Mouse (Mus musculus): Measurements from ENCODE around the gene Galr3. TPM values are rescaled to one million over a fixed set of nuclear protein-coding genes. Genes with fewer than 3 reads are reported as not detected.

Gene Galr3
- polyA plus RNA-seq (2017; shearing (Covaris generic)), result not detected

GRCm38 (mm10) chr15:79041585-79041984 is at the start of gene Galr3:
Gene Galr3 (plus strand): TSS chr15:79041885.

GRCm38 (mm10) chr15:79028237-79028738 is 13.4 kb upstream of the Galr3 start, which contains the start of gene H1f0:
Gene H1f0 (plus strand): TSS chr15:79028450.

GRCm38 (mm10) chr15:79062376-79063159 is 20.9 kb downstream of the Galr3 start, which contains the start of gene Ankrd54:
Gene Ankrd54 (minus strand): TSS chr15:79062893.

GRCm38 (mm10) chr15:79074913-79075532 is 33.3 kb downstream of the Galr3 start, which contains the start of gene Eif3l:
Gene Eif3l (plus strand): TSS chr15:79075179.

Other genes with a start within 250 kb of the Galr3 start
- 0.09 TPM for gene Card10, start 238.8 kb upstream of the Galr3 start, polyA plus RNA-seq (2017; shearing (Covaris generic))
- 0.11 TPM for gene Cdc42ep1, start 199.3 kb upstream of the Galr3 start, polyA plus RNA-seq (2017; shearing (Covaris generic))
- not detected for gene Lgals2, start 186.4 kb upstream of the Galr3 start, polyA plus RNA-seq (2017; shearing (Covaris generic))
- gene Gga1, start 164.7 kb upstream of the Galr3 start, polyA plus RNA-seq (2017; shearing (Covaris generic)), result 56.7 TPM
- gene Gm49510, start 142.2 kb upstream of the Galr3 start, polyA plus RNA-seq (2017; shearing (Covaris generic)), result 0.60 TPM
- gene Sh3bp1, start 142.1 kb upstream of the Galr3 start, polyA plus RNA-seq (2017; shearing (Covaris generic)), result 221 TPM
- 1.4 TPM for gene Pdxp, start 128.0 kb upstream of the Galr3 start, polyA plus RNA-seq (2017; shearing (Covaris generic))
- gene Lgals1, start 115.2 kb upstream of the Galr3 start, polyA plus RNA-seq (2017; shearing (Covaris generic)), result 729 TPM
- 61.5 TPM for gene Nol12, start 107.0 kb upstream of the Galr3 start, polyA plus RNA-seq (2017; shearing (Covaris generic))
- 85.6 TPM for gene Triobp, start 94.2 kb upstream of the Galr3 start, polyA plus RNA-seq (2017; shearing (Covaris generic))
- gene H1f0, start 13.4 kb upstream of the Galr3 start, polyA plus RNA-seq (2017; shearing (Covaris generic)), result 54.6 TPM
- gene Ankrd54, start 21.0 kb downstream of the Galr3 start, polyA plus RNA-seq (2017; shearing (Covaris generic)), result 8.9 TPM
- 185 TPM for gene Eif3l, start 33.3 kb downstream of the Galr3 start, polyA plus RNA-seq (2017; shearing (Covaris generic))
- 24.9 TPM for gene Micall1, start 67.0 kb downstream of the Galr3 start, polyA plus RNA-seq (2017; shearing (Covaris generic))
- gene Polr2f, start 99.1 kb downstream of the Galr3 start, polyA plus RNA-seq (2017; shearing (Covaris generic)), result 170 TPM
- 2.3 TPM for gene 1700088E04Rik, start 99.4 kb downstream of the Galr3 start, polyA plus RNA-seq (2017; shearing (Covaris generic))
- not detected for gene Sox10, start 123.4 kb downstream of the Galr3 start, polyA plus RNA-seq (2017; shearing (Covaris generic))
- gene Pick1, start 187.3 kb downstream of the Galr3 start, polyA plus RNA-seq (2017; shearing (Covaris generic)), result 44.4 TPM
- gene Gm49486, start 187.5 kb downstream of the Galr3 start, polyA plus RNA-seq (2017; shearing (Covaris generic)), result not detected
- not detected for gene Slc16a8, start 212.9 kb downstream of the Galr3 start, polyA plus RNA-seq (2017; shearing (Covaris generic))
- not detected for gene Baiap2l2, start 243.7 kb downstream of the Galr3 start, polyA plus RNA-seq (2017; shearing (Covaris generic))